Mouse (Mus musculus) forebrain, embryonic 11.5 days (tissue): Measurements from ENCODE around the gene Brip1. TPM values are rescaled to one million over a fixed set of nuclear protein-coding genes. Genes with fewer than 3 reads are reported as not detected.
A peak's percentile ranks its signal among the peaks of the same experiment; 100 is the strongest.
"Not testable (repeated sequence)": the region's sequence is repeated elsewhere in the genome, so short reads cannot be mapped to it uniquely, and the experiment has no call there.

Experiments
- ATAC-seq: fragments of 200-750 bp; cut with Nextera tagmentation; replicated peaks from 2 replicates; pipeline ENCODE4 v1.8.0; 2017; ENCODE audit warnings: moderate TSS enrichment; ENCODE audit not compliant: low FRiP score
- DNase-seq: peaks from one replicate; pipeline ENCODE4 v3.0.0-alpha.2; 2017; ENCODE audit warnings: low spot score
- H3K27ac ChIP-seq: fragments of 300-500 bp; sonication (generic); 2 replicates; pipeline ENCODE4 v1.5.1; 2014; ENCODE audit warnings: low read depth, low read length
- H3K27me3 ChIP-seq: fragments of 300-500 bp; sonication (generic); 2 replicates; pipeline ENCODE4 v1.6.1; 2014; ENCODE audit warnings: mild to moderate bottlenecking, low read length, mixed read lengths; ENCODE audit not compliant: control insufficient read depth, insufficient read depth
- H3K36me3 ChIP-seq: fragments of 300-500 bp; sonication (generic); 2 replicates; pipeline ENCODE4 v1.6.1; 2014; ENCODE audit warnings: mild to moderate bottlenecking, low read length, moderate library complexity, mixed read lengths; ENCODE audit not compliant: control insufficient read depth, insufficient read depth
- H3K4me1 ChIP-seq: fragments of 300-500 bp; sonication (generic); replicated peaks from 2 replicates; pipeline ENCODE4 v1.6.1; 2014; ENCODE audit warnings: low read length, mixed read lengths; ENCODE audit not compliant: control insufficient read depth, insufficient read depth
- H3K4me2 ChIP-seq: fragments of 300-500 bp; sonication (generic); 2 replicates; pipeline ENCODE4 v1.6.1; 2014; ENCODE audit warnings: low read depth, mild to moderate bottlenecking, low read length, moderate library complexity, mixed read lengths; ENCODE audit not compliant: severe bottlenecking
- H3K4me3 ChIP-seq: fragments of 300-500 bp; sonication (generic); 2 replicates; pipeline ENCODE4 v1.5.1; 2014; ENCODE audit warnings: low read depth, low read length
- H3K9ac ChIP-seq: fragments of 300-500 bp; sonication (generic); 2 replicates; pipeline ENCODE4 v1.6.1; 2014; ENCODE audit warnings: low read length
- H3K9me3 ChIP-seq: fragments of 300-500 bp; sonication (generic); 2 replicates; pipeline ENCODE4 v1.6.1; 2016; ENCODE audit warnings: low read length, mixed read lengths; ENCODE audit not compliant: control insufficient read depth
- WGBS: fragments of 180-500 bp; shearing (Covaris S2); extraction: QIAGEN DNeasy Blood & Tissue Kit; methylation state at CpG from one replicate; pipeline ENCODE4 v1.1.7; 2014; 5-methylcytosine and 5-hydroxymethylcytosine counted together
- polyA plus RNA-seq: library from polyadenylated mRNA; unstranded; fragments of >200 nt; fragmentation: Nextera tagmentation; extraction: Ambion mirVana; gene quantifications from 2 replicates; pipeline ENCODE4 v1.2.1, GENCODE M21; 2014

Gene Brip1
- polyA plus RNA-seq, 1 experiment from 2014 or later = 12.7 TPM

GRCm38 (mm10) chr11:86205031-86205430 is 4.0 kb upstream of the Brip1 start:
- Histone ChIP-seq H3K4me2 (no peak overlapping the region), H3K9ac (no peak overlapping the region), H3K27ac (no peak overlapping the region), H3K4me3 (no peak overlapping the region), H3K4me1 (peaks cover 1% of the 10 kb centered on the region; the same call in 1 of the 2 replicates), H3K36me3 (peaks cover 61% of the 10 kb centered on the region), H3K9me3 (peaks cover 11% of the 10 kb centered on the region), H3K27me3 (no peaks in the 10 kb centered on the region)
- 94% methylated on average over 5 of the region's 5 CpGs for WGBS
- DNase-seq (no peak), ATAC-seq (no peak)

- H3K27ac ChIP-seq = no peak overlapping the region; the same call in 1 of the 2 replicates
- H3K36me3 ChIP-seq = peaks cover 41% of the 10 kb centered on the region
- peak overlapping the region; percentile 71 for H3K4me2 ChIP-seq
- H3K4me3 ChIP-seq = peak overlapping the region; percentile 73
- H3K9ac ChIP-seq = peak overlapping the region; percentile 79
- peaks cover 11% of the 10 kb centered on the region for H3K9me3 ChIP-seq
- no peaks in the 10 kb centered on the region for H3K27me3 ChIP-seq
- no peak for DNase-seq
- ATAC-seq = no peak
- WGBS = 62% methylated on average over 16 of the region's 16 CpGs
- H3K4me1 ChIP-seq = peaks cover 1% of the 10 kb centered on the region; the same call in 1 of the 2 replicates
These were observed 1.1 kb upstream of the Brip1 start for GRCm38 (mm10) chr11:86201901-86202675.

- 1% methylated on average over 21 of the region's 21 CpGs for WGBS
- no peaks in the 10 kb centered on the region for H3K27me3 ChIP-seq
- peak overlapping the region; percentile 73 for H3K4me3 ChIP-seq
- peaks cover 29% of the 10 kb centered on the region for H3K36me3 ChIP-seq
- H3K9me3 ChIP-seq = peaks cover 11% of the 10 kb centered on the region
- DNase-seq (no peak), ATAC-seq (peak; percentile 78)
- H3K27ac ChIP-seq = peak overlapping the region; percentile 69; the same call in 1 of the 2 replicates
- H3K4me2 ChIP-seq = peak overlapping the region; percentile 58
- H3K9ac ChIP-seq = peak overlapping the region; percentile 77
- peaks cover 1% of the 10 kb centered on the region; the same call in 1 of the 2 replicates for H3K4me1 ChIP-seq
These were observed 452 bp downstream of the Brip1 start for GRCm38 (mm10) chr11:86200460-86201021.

GRCm38 (mm10) chr11:86199733-86200132 is 1.3 kb downstream of the Brip1 start:
- Histone ChIP-seq H3K4me3 (no peak overlapping the region), H3K36me3 (peaks cover 21% of the 10 kb centered on the region), H3K9ac (no peak overlapping the region), H3K4me1 (peaks cover 1% of the 10 kb centered on the region; the same call in 1 of the 2 replicates), H3K9me3 (peaks cover 11% of the 10 kb centered on the region), H3K27me3 (no peaks in the 10 kb centered on the region), H3K27ac (no peak overlapping the region), H3K4me2 (peak overlapping the region; percentile 58)
- no peak for DNase-seq
- ATAC-seq = no peak
- 62% methylated on average over 4 of the region's 4 CpGs for WGBS

- not testable (repeated sequence) for ATAC-seq, H3K36me3 ChIP-seq, H3K4me3 ChIP-seq, H3K27me3 ChIP-seq, H3K4me2 ChIP-seq, H3K9me3 ChIP-seq, H3K9ac ChIP-seq, H3K4me1 ChIP-seq, DNase-seq, H3K27ac ChIP-seq
- 93% methylated on average over 7 of the region's 7 CpGs for WGBS
These were observed 15.8 kb downstream of the Brip1 start for GRCm38 (mm10) chr11:86185224-86185623.

GRCm38 (mm10) chr11:86175833-86176232 is 25.2 kb downstream of the Brip1 start:
- no peaks in the 10 kb centered on the region for H3K36me3 ChIP-seq
- no peaks in the 10 kb centered on the region for H3K9me3 ChIP-seq
- no peaks in the 10 kb centered on the region for H3K27me3 ChIP-seq
- no peak overlapping the region for H3K4me2 ChIP-seq
- ATAC-seq (no peak), DNase-seq (no peak)
- no peak overlapping the region for H3K27ac ChIP-seq
- no peaks in the 10 kb centered on the region for H3K4me1 ChIP-seq
- H3K9ac ChIP-seq = no peak overlapping the region
- H3K4me3 ChIP-seq = no peak overlapping the region
- WGBS = 84% methylated on average over 3 of the region's 3 CpGs

GRCm38 (mm10) chr11:86174173-86174572 is 26.8 kb downstream of the Brip1 start:
- H3K9ac ChIP-seq = no peak overlapping the region
- no peaks in the 10 kb centered on the region for H3K4me1 ChIP-seq
- H3K4me3 ChIP-seq = no peak overlapping the region
- WGBS = 61% methylated on average over 2 of the region's 2 CpGs
- H3K4me2 ChIP-seq = no peak overlapping the region
- DNase-seq (peak; percentile 52), ATAC-seq (no peak)
- no peaks in the 10 kb centered on the region for H3K27me3 ChIP-seq
- H3K27ac ChIP-seq = no peak overlapping the region
- H3K9me3 ChIP-seq = no peaks in the 10 kb centered on the region
- no peaks in the 10 kb centered on the region for H3K36me3 ChIP-seq

GRCm38 (mm10) chr11:86170743-86171142 is 30.2 kb downstream of the Brip1 start:
- no peak for ATAC-seq
- Histone ChIP-seq H3K4me2 (no peak overlapping the region), H3K9me3 (no peaks in the 10 kb centered on the region), H3K9ac (no peak overlapping the region), H3K4me1 (no peaks in the 10 kb centered on the region), H3K36me3 (no peaks in the 10 kb centered on the region), H3K27me3 (no peaks in the 10 kb centered on the region), H3K27ac (no peak overlapping the region), H3K4me3 (no peak overlapping the region)
- WGBS = 89% methylated on average over 2 of the region's 2 CpGs
- no peak for DNase-seq
